Mouse (Mus musculus) ZHBTc4 (cell line): ENCODE data around the gene Vmn1r61.

Experiments used
- DNase-seq: peaks from one replicate; pipeline ENCODE4 v3.0.0-alpha.2; 2011; ENCODE audit warnings: low read depth, low spot score

Vmn1r61 gene

DNA sequence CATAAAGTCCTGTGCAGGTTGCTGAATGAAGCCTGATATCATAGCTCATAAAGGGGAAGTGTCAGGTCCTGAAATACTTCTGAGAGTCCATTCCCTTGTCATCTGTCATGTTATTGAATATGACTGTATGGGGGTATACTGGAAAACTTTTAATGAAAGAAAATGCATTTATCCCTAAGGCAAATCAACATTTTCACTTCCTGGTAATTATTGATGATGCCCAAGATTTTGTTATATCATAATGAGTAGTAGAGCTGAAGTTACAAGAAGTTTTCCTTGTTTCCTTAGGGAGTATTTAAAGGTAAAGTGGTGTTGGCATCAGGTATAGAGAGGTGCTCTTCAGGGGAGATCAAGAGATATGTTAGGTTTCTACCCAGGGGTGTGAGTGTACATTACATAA is at the start of gene Vmn1r61:
Gene Vmn1r61 (minus strand): TSS at position 101 of the 400 bp plus-strand sequence.
- no peak for DNase-seq
